Mouse (Mus musculus) MEL (cell line): ENCODE measurements at regions not wholly inside any gene's neighbourhood (a gene's known extent, or its start where the extent isn't known, plus 50 kb on each side); places are given as distances from the start of the nearest gene placed in this dataset.

Experiments used
- DNase-seq: peaks from one replicate; pipeline ENCODE4 v3.0.0; 2011; ENCODE audit warnings: low read depth, low spot score
- H3K27ac ChIP-seq: 2 replicates; pipeline ENCODE4 v1.5.1; 2012; ENCODE audit warnings: low read depth, mild to moderate bottlenecking, control low read depth, low read length, moderate library complexity; ENCODE audit not compliant: control insufficient read depth
- H3K27me3 ChIP-seq, 2 experiments: fragments of 150-350 bp in 1 of 2; sonication (generic) in 1 of 2; 2 replicates each; pipeline ENCODE4 v1.6.1; 2012; ENCODE audit warnings: low read length in 2 of 2, mild to moderate bottlenecking in 2 of 2, improper control_type of control experiment in 1 of 2, moderate library complexity in 1 of 2; ENCODE audit not compliant: insufficient read depth in 2 of 2, control insufficient read depth in 1 of 2
- H3K36me3 ChIP-seq, 2 experiments: 2 replicates each; pipeline ENCODE4 v1.6.1; 2012 to 2014; ENCODE audit warnings: low read length in 2 of 2, improper control_type of control experiment in 1 of 2, inconsistent platforms in 1 of 2, mild to moderate bottlenecking in 1 of 2; ENCODE audit not compliant: insufficient read depth in 2 of 2, control insufficient read depth in 1 of 2
- H3K4me1 ChIP-seq, 2 experiments: fragments of 150-350 bp in 1 of 2; sonication (generic) in 1 of 2; 2 replicates each; pipeline ENCODE4 v1.6.1; 2012; ENCODE audit warnings: low read length in 2 of 2, improper control_type of control experiment in 1 of 2, mild to moderate bottlenecking in 1 of 2; ENCODE audit not compliant: insufficient read depth in 2 of 2, control insufficient read depth in 1 of 2
- H3K4me3 ChIP-seq, 2 experiments: fragments of 150-350 bp in 1 of 2; sonication (generic) in 1 of 2; 2 replicates each; pipeline ENCODE4 v1.5.1; 2012; ENCODE audit warnings: low read depth in 2 of 2, low read length in 2 of 2, mild to moderate bottlenecking in 2 of 2, moderate library complexity in 2 of 2, control low read depth in 1 of 2, improper control_type of control experiment in 1 of 2; ENCODE audit not compliant: control insufficient read depth in 1 of 2, insufficient read depth in 1 of 2
- H3K79me2 ChIP-seq: 2 replicates; pipeline ENCODE4 v1.6.1; 2012; ENCODE audit warnings: mild to moderate bottlenecking, low read length, moderate library complexity; ENCODE audit not compliant: control insufficient read depth, poor library complexity, insufficient read depth
- H3K9ac ChIP-seq: 2 replicates; pipeline ENCODE4 v1.6.1; 2012; ENCODE audit warnings: low read depth, mild to moderate bottlenecking, control low read depth, low read length, moderate library complexity; ENCODE audit not compliant: control insufficient read depth, poor library complexity, severe bottlenecking
- H3K9me3 ChIP-seq: fragments of 150-350 bp; sonication (generic); replicated peaks from 2 replicates; pipeline ENCODE4 v1.6.1; 2012; ENCODE audit warnings: mild to moderate bottlenecking, low read length, improper control_type of control experiment, moderate library complexity; ENCODE audit not compliant: insufficient read depth
- EP300 ChIP-seq, 2 experiments: IDR thresholded peaks; 2 replicates each; pipeline ENCODE4 v1.6.1; 2011; ENCODE audit warnings: improper control_type of control experiment in 2 of 2, low read length in 2 of 2, low read depth in 1 of 2, mild to moderate bottlenecking in 1 of 2
- ETS1 ChIP-seq: IDR thresholded peaks from 2 replicates; pipeline ENCODE4 v1.6.1; 2012; ENCODE audit warnings: low read depth, mild to moderate bottlenecking, inconsistent platforms, low read length, improper control_type of control experiment, moderate library complexity
- GATA1 ChIP-seq: IDR thresholded peaks from 2 replicates; pipeline ENCODE4 v1.6.1; 2011; ENCODE audit warnings: low read depth, low read length, improper control_type of control experiment
- MAX ChIP-seq: IDR thresholded peaks from 2 replicates; pipeline ENCODE4 v1.6.1; 2011; ENCODE audit warnings: low read length, improper control_type of control experiment
- MAZ ChIP-seq: IDR thresholded peaks from 2 replicates; pipeline ENCODE4 v1.6.1; 2012; ENCODE audit warnings: low read depth, mild to moderate bottlenecking, inconsistent platforms, low read length, improper control_type of control experiment
- NELFE ChIP-seq: IDR thresholded peaks from 2 replicates; pipeline ENCODE4 v1.6.1; 2011; ENCODE audit warnings: low read depth, low read length, improper control_type of control experiment
- NRF1 ChIP-seq: IDR thresholded peaks from 2 replicates; pipeline ENCODE4 v1.6.1; 2014; ENCODE audit warnings: low read depth, mild to moderate bottlenecking, inconsistent platforms, low read length, improper control_type of control experiment, moderate library complexity; ENCODE audit not compliant: poor library complexity, insufficient read depth, severe bottlenecking
- POLR2AphosphoS2 ChIP-seq: IDR thresholded peaks from 2 replicates; pipeline ENCODE4 v1.6.1; 2011; ENCODE audit warnings: low read length, improper control_type of control experiment
- POLR2AphosphoS5 ChIP-seq: IDR thresholded peaks from 2 replicates; pipeline ENCODE4 v1.6.1; 2012; ENCODE audit warnings: low read depth, borderline replicate concordance, mild to moderate bottlenecking, inconsistent platforms, low read length, moderate library complexity, mixed read lengths
- RAD21 ChIP-seq: IDR thresholded peaks from 2 replicates; pipeline ENCODE4 v1.6.1; 2011; ENCODE audit warnings: mild to moderate bottlenecking, low read depth, low read length, improper control_type of control experiment
- RCOR1 ChIP-seq: IDR thresholded peaks from 2 replicates; pipeline ENCODE4 v1.6.1; 2012; ENCODE audit warnings: low read depth, mild to moderate bottlenecking, inconsistent platforms, low read length, improper control_type of control experiment
- TAL1 ChIP-seq: IDR thresholded peaks from 2 replicates; pipeline ENCODE4 v1.6.1; 2012; ENCODE audit warnings: mild to moderate bottlenecking, inconsistent platforms, low read length, moderate library complexity, mixed read lengths
- TBP ChIP-seq: IDR thresholded peaks from 2 replicates; pipeline ENCODE4 v1.8.0; 2011; ENCODE audit warnings: low read depth, low read length, improper control_type of control experiment
- USF1 ChIP-seq: IDR thresholded peaks from 2 replicates; pipeline ENCODE4 v1.6.1; 2014; ENCODE audit warnings: low read depth, mild to moderate bottlenecking, inconsistent platforms, low read length, improper control_type of control experiment, moderate library complexity
- ZKSCAN1 ChIP-seq: IDR thresholded peaks from 2 replicates; pipeline ENCODE4 v1.6.1; 2012; ENCODE audit warnings: low read depth, mild to moderate bottlenecking, inconsistent platforms, low read length, improper control_type of control experiment, moderate library complexity
- ZMIZ1 ChIP-seq: IDR thresholded peaks from 2 replicates; pipeline ENCODE4 v1.6.1; 2012; ENCODE audit warnings: low read depth, mild to moderate bottlenecking, inconsistent platforms, low read length, improper control_type of control experiment, moderate library complexity

DNA sequence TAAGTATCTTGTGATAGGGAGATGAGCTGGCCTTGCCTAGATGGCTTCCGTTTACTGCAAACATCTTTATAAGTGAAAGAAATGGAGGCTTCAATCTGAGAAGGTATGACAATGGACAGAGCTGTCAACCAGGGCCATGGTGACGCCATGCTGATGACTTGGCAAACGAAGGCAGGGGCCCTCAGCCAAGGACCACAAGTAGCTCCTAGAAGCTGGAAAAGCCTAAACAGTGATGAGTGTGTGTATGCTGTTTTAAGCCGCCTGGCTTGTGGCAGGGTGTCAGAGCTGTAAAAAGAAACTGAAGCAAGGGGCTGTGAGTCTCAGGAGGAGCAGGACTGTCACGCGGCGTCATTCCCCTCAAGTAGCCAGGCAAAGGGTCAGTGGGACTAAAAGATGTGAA is 116.4 kb upstream of the Top1 start:
- Histone ChIP-seq H3K9me3 (no peaks in the 10 kb centered on the region), H3K79me2 (no peaks in the 10 kb centered on the region)

DNA sequence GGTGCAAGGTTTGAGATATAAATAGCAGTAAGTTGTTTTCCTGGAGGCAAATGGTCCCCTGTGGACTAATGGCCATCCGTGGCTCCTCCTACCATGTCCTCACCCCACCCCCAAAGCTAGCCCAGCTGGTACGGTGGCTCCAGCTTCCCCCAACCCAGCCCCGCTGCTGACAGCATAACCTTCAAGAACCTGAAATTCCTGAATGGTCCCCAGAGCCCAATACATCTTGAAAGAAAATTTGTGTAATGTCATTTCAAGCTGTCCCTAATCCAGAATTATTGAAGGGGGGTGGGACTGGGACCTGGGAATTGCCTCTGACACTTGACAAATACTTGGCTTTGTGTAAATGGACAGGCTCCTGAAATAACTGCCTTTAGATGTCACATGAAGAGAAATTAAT is 115.3 kb upstream of the Top1 start:
- no peaks in the 10 kb centered on the region for H3K27me3 ChIP-seq
- no peaks in the 10 kb centered on the region for H3K4me1 ChIP-seq
- no peak overlapping the region for H3K27ac ChIP-seq
- H3K36me3 ChIP-seq: no peaks in the 10 kb centered on the region
- no peak for TF ChIP-seq ETS1
- TF ChIP-seq TBP: no peak
- no peak for TF ChIP-seq TAL1
- TF ChIP-seq ZKSCAN1: no peak
- TF ChIP-seq MAZ: no peak
- no peak for TF ChIP-seq POLR2AphosphoS2
- no peak for TF ChIP-seq POLR2AphosphoS5
- TF ChIP-seq, all 39 proteins: peak for 0
- no peak for DNase-seq
- Histone ChIP-seq H3K4me3 (no peak overlapping the region), H3K9ac (no peak overlapping the region), H3K9me3 (no peaks in the 10 kb centered on the region), H3K79me2 (no peaks in the 10 kb centered on the region)

More for the DNA sequence above, 116.4 kb upstream of the Top1 start:
- no peak for DNase-seq
- H3K36me3 ChIP-seq: no peaks in the 10 kb centered on the region
- TF ChIP-seq GATA1 (no peak), NRF1 (no peak), MAX (no peak), ZMIZ1 (no peak), EP300 (IDR thresholded peaks at IDR 0.05; ENCODE audit: low read depth in 1 of 2, low read length in 2 of 2) (no peak), NELFE (no peak), POLR2AphosphoS5 (no peak), USF1 (no peak), RCOR1 (no peak)
- no peak overlapping the region for H3K9ac ChIP-seq
- no peaks in the 10 kb centered on the region for H3K27me3 ChIP-seq
- H3K27ac ChIP-seq: no peak overlapping the region
- H3K4me3 ChIP-seq: no peak overlapping the region
- no peaks in the 10 kb centered on the region for H3K4me1 ChIP-seq

DNA sequence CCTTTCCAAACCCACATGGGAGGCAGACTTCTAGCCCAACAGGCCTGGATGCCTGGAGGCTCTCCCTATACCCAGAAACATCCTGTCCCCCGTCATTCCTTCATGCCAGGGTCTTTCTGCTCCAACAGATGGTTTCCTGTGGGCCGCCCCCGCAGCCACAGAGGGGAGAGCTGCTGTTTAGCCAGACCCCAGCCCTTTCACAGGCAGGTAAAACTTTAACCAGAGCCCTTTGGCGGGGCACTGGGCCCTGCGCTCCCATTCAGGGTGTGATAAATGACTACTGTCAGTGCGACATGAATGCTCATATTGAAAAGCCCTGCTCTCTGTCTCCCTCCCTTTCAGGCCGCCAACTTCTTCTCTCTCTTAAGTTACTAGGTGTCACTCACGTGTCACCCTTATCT is 108.4 kb upstream of the Top1 start:
- Histone ChIP-seq H3K36me3 (no peaks in the 10 kb centered on the region), H3K9ac (no peak overlapping the region)

More for the DNA sequence above, 108.4 kb upstream of the Top1 start:
- TF ChIP-seq RAD21 (no peak), TBP (no peak), ZMIZ1 (no peak), MAX (no peak)
- TF ChIP-seq, all 39 proteins: peak for 0
- no peak overlapping the region for H3K27ac ChIP-seq
- no peaks in the 10 kb centered on the region for H3K79me2 ChIP-seq
- no peaks in the 10 kb centered on the region for H3K27me3 ChIP-seq
- H3K9me3 ChIP-seq: no peaks in the 10 kb centered on the region
- no peaks in the 10 kb centered on the region for H3K4me1 ChIP-seq
- no peak overlapping the region for H3K4me3 ChIP-seq
- no peak for DNase-seq
